Mouse (Mus musculus) cortical plate, adult 2 months (tissue): ENCODE measurements around the gene Bfar.

Experiments used
- CTCF ChIP-seq: fragments of 200-500 bp; IDR thresholded peaks from 2 replicates; pipeline ENCODE4 v1.5.1; 2011; ENCODE audit warnings: mild to moderate bottlenecking, control low read depth, low read length; ENCODE audit not compliant: insufficient read depth; ENCODE audit errors: extremely low read depth
- POLR2A ChIP-seq: fragments of 200-500 bp; IDR thresholded peaks from 2 replicates; pipeline ENCODE4 v1.6.1; 2011; ENCODE audit warnings: mild to moderate bottlenecking, low read length, control low read depth; ENCODE audit not compliant: insufficient read depth; ENCODE audit errors: extremely low read depth

GRCm38 (mm10) chr16:13698998-13699397 is 27.3 kb downstream of the Bfar start:
- no peak for TF ChIP-seq CTCF
- TF ChIP-seq POLR2A = no peak
